Mouse (Mus musculus): ENCODE results near the gene Hcls1. TPM values are rescaled to one million over a fixed set of nuclear protein-coding genes. Genes with fewer than 3 reads are reported as not detected.

The Hcls1 gene
- polyA plus RNA-seq, 1 experiment from 2014 or later = 2.2 TPM

DNA sequence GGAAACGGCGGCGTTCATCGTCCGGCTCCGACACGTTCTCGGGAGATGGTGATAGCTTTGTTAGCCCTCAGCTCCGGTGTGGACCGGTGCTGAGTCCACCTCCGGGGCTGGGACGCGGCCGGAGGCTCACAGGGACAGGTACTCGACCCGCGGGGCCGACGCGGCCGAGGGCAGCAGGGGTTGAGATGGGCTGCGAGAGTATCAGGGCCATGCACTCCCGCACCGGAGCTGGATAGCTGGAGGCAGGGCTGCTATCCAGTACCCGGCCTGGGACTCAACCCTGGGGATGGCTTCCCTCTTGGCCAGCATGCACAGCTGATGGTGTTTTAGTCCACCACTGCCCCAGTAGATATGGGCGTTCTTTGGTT, 77.1 kb downstream of the Hcls1 start:
- under 1% methylated on average over 26 of the region's 26 CpGs for WGBS

DNA sequence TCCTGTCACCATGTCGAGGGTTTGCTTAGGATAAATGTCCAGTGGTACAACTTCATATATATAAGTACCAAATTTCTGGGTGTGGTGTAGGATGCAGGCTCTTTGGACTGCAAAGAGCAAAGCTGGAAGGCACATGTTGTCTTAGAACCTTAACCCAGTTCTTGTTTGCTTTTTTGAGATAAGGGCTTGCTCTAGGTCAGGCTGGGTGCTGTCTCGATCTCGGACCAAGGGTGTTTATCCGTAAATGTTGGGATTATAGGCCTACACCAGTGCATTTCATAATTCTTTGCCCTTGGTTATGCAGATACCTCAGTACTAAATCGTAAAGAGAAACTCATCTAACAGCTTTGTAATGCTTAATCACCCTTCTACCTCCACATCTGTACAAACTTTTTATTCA, 77.6 kb downstream of the Hcls1 start:
- 33% methylated on average over 5 of the region's 5 CpGs for WGBS
- H3K4me2 ChIP-seq = peak overlapping the region; percentile 72
- no peak for TF ChIP-seq CTCF (IDR thresholded peaks at IDR 0.05; ENCODE audit: low read depth)

More for the DNA sequence above, 77.1 kb downstream of the Hcls1 start:
- H3K9me3 ChIP-seq (ENCODE audit: low read depth, low read length) = no peaks in the 10 kb centered on the region
- peak; percentile 21 for DNase-seq
- H3K9ac ChIP-seq = peak overlapping the region; percentile 81
- no peaks in the 10 kb centered on the region for H3K27me3 ChIP-seq (ENCODE audit: insufficient read depth, low read length)
- H3K4me3 ChIP-seq (ENCODE audit: low read depth, low read length) = peak overlapping the region; percentile 94
- 0 out of 2 replicates have a peak, but pooled peaks cover 4% of the 10 kb centered on the region for H3K4me1 ChIP-seq (ENCODE audit: insufficient read depth)
- no peak for TF ChIP-seq CTCF (IDR thresholded peaks at IDR 0.05; ENCODE audit: low read depth)
- peak; percentile 75; the same call in 1 of the 2 replicates for ATAC-seq (ENCODE audit: insufficient read depth)
- H3K4me2 ChIP-seq = peak overlapping the region; percentile 72
- H3K36me3 ChIP-seq (ENCODE audit: insufficient read depth) = peaks cover 6% of the 10 kb centered on the region; the same call in 1 of the 2 replicates
- no peak overlapping the region for H3K27ac ChIP-seq (ENCODE audit: low read depth)

More for the DNA sequence above, 77.6 kb downstream of the Hcls1 start:
- Histone ChIP-seq H3K36me3 (ENCODE audit: insufficient read depth) (peaks cover 9% of the 10 kb centered on the region; the same call in 1 of the 2 replicates), H3K27ac (ENCODE audit: low read depth) (no peak overlapping the region), H3K27me3 (ENCODE audit: insufficient read depth, low read length) (no peaks in the 10 kb centered on the region), H3K4me1 (ENCODE audit: insufficient read depth) (0 out of 2 replicates have a peak, but pooled peaks cover 4% of the 10 kb centered on the region), H3K9me3 (ENCODE audit: low read depth, low read length) (no peaks in the 10 kb centered on the region), H3K4me3 (ENCODE audit: low read depth, low read length) (peak overlapping the region; percentile 94), H3K9ac (peak overlapping the region; percentile 81)
- ATAC-seq (ENCODE audit: insufficient read depth) = no peak
- no peak for DNase-seq

Other genes starting within 250 kb of the Hcls1 start
- gene Ildr1, start 241.0 kb upstream of the Hcls1 start, polyA plus RNA-seq (2014; fragmentation: Nextera tagmentation; extraction: Ambion mirVana) = 4.3 and 4.6 TPM in 2 replicates
- gene Slc15a2, start 150.0 kb upstream of the Hcls1 start, polyA plus RNA-seq (2014; fragmentation: Nextera tagmentation; extraction: Ambion mirVana) = 28.1 and 33.2 TPM in 2 replicates
- 34.4 and 38.9 TPM in 2 replicates for gene Iqcb1, start 106.6 kb upstream of the Hcls1 start, polyA plus RNA-seq (2014; fragmentation: Nextera tagmentation; extraction: Ambion mirVana)
- gene Eaf2, start 60.0 kb upstream of the Hcls1 start, polyA plus RNA-seq (2014; fragmentation: Nextera tagmentation; extraction: Ambion mirVana) = 0.99 and 1.0 TPM in 2 replicates
- 89.9 and 96.8 TPM in 2 replicates for gene Golgb1, start 59.8 kb upstream of the Hcls1 start, polyA plus RNA-seq (2014; fragmentation: Nextera tagmentation; extraction: Ambion mirVana)
- 0.20 TPM in 1 of 2 replicates, not detected in the other for gene Fbxo40, start 55.5 kb downstream of the Hcls1 start, polyA plus RNA-seq (2014; fragmentation: Nextera tagmentation; extraction: Ambion mirVana)
- 12.3 and 13.1 TPM in 2 replicates for gene Polq, start 76.8 kb downstream of the Hcls1 start, polyA plus RNA-seq (2014; fragmentation: Nextera tagmentation; extraction: Ambion mirVana)

All from lung, embryonic 14.5 days (tissue).